In genomic region chr16:55691069-55691468, GRCm38 (mm10) we compare ENCODE assay signal across 21 mouse cellular contexts.
A peak's percentile ranks its signal among the peaks of the same experiment; 100 is the strongest.
DNase-seq lines count a peak whose midpoint lies in the region; ATAC-seq and TF ChIP-seq lines count a peak whose summit lies in the region.
"Had no signal": no experiment of that assay in that cellular context is flagged by ENCODE, and none has a peak within 500 bp of the region (broad histone marks: within the 10 kb centered on the region; RNA-seq: fewer than 3 reads in every experiment).

No protein-coding gene starts in this region.

- 28% methylated on average over 2 of the region's 2 CpGs for WGBS in liver, embryonic 14.5 days (ENCODE audit: insufficient replicate concordance)
- 59% methylated on average over 2 of the region's 2 CpGs for WGBS in liver, embryonic 11.5 days

- no peaks in the 10 kb centered on the region for H3K36me3 ChIP-seq in liver, embryonic 14.5 days (replicated peaks; ENCODE audit: control insufficient read depth, insufficient read depth, low read depth)
- no peaks in the 10 kb centered on the region for H3K36me3 ChIP-seq in liver, embryonic 11.5 days (ENCODE audit: control insufficient read depth, insufficient read depth, low read length)
- no peaks in the 10 kb centered on the region for H3K36me3 ChIP-seq in CH12.LX (replicated peaks in 1 of 2; ENCODE audit: control insufficient read depth in 1 of 2, insufficient read depth in 1 of 2, low read length in 1 of 2)
- H3K36me3 ChIP-seq: forebrain, embryonic 15.5 days; hindbrain, embryonic 10.5 days; limb, embryonic 15.5 days; midbrain, embryonic 10.5 days had no signal

- no peak for TF ChIP-seq CTCF in liver, embryonic 14.5 days (IDR thresholded peaks at IDR 0.05; ENCODE audit: low read depth)
- no peak for TF ChIP-seq CTCF in CH12.LX (conservative IDR thresholded peaks at IDR 0.05 in 1 of 2, IDR thresholded peaks at IDR 0.05 in 1 of 2; ENCODE audit: low read depth in 2 of 2, low read length in 2 of 2)

- DNase-seq in liver, embryonic 14.5 days (ENCODE audit: low read depth in 3 of 3, low spot score in 3 of 3): peak in 2 of 3 experiments; percentile 4 to 9
- no peak for DNase-seq in liver, embryonic 11.5 days (ENCODE audit: low spot score)
- peak; percentile 57 for DNase-seq in CH12.LX (ENCODE audit: extremely low read depth)
- peak; percentile 31 for DNase-seq in induced T-regulatory cell, adult 2 months (ENCODE audit: low read depth)
- no peak for DNase-seq in gastrocnemius, postnatal 14 days
- no peak for DNase-seq in right cerebral cortex, adult 18-20 months
- no peak for DNase-seq in adrenal gland, postnatal 36 days
- DNase-seq: adrenal gland, adult 8-10 months; cerebellum, adult 11 months; cerebellum, postnatal 14 days; embryo, embryonic 11 days; gastrocnemius, postnatal 36 days; kidney, adult 18-20 months; kidney, postnatal 14 days; thymus, adult 2 months had no signal

- H3K27ac ChIP-seq in liver, embryonic 14.5 days: no peak overlapping the region
- H3K27ac ChIP-seq in liver, embryonic 11.5 days (ENCODE audit: low read depth, low read length): no peak overlapping the region
- H3K27ac ChIP-seq in CH12.LX (ENCODE audit: insufficient read depth, low read depth): no peak overlapping the region
- H3K27ac ChIP-seq: forebrain, embryonic 15.5 days; hindbrain, embryonic 10.5 days; layer of hippocampus, adult 2 months; limb, embryonic 15.5 days; midbrain, embryonic 10.5 days had no signal

- no peak overlapping the region for H3K9ac ChIP-seq in liver, embryonic 14.5 days (replicated peaks)
- no peak overlapping the region for H3K9ac ChIP-seq in liver, embryonic 11.5 days (ENCODE audit: low read depth, low read length)
- no peak overlapping the region for H3K9ac ChIP-seq in CH12.LX (ENCODE audit: insufficient read depth, low read depth)
- H3K9ac ChIP-seq: forebrain, embryonic 15.5 days; limb, embryonic 15.5 days had no signal

- H3K4me3 ChIP-seq in liver, embryonic 14.5 days (ENCODE audit: insufficient read depth in 1 of 2, low read depth in 2 of 2, low read length in 2 of 2): no peak overlapping the region
- H3K4me3 ChIP-seq in liver, embryonic 11.5 days (ENCODE audit: low read depth, low read length): no peak overlapping the region
- H3K4me3 ChIP-seq in CH12.LX (replicated peaks in 1 of 3; ENCODE audit: low read depth in 2 of 3, low read length in 2 of 3, poor library complexity in 1 of 3): no peak overlapping the region
- H3K4me3 ChIP-seq: forebrain, embryonic 15.5 days; hindbrain, embryonic 10.5 days; layer of hippocampus, adult 2 months; limb, embryonic 15.5 days; midbrain, embryonic 10.5 days had no signal

- TF ChIP-seq EP300 in liver, embryonic 14.5 days (IDR thresholded peaks at IDR 0.05; ENCODE audit: low read depth): no peak
- peak; percentile 31; the same call in 1 of the 2 replicates for TF ChIP-seq EP300 in CH12.LX (IDR thresholded peaks at IDR 0.05; ENCODE audit: low read length)

- no peak overlapping the region for H3K4me2 ChIP-seq in liver, embryonic 14.5 days (ENCODE audit: low read depth)
- H3K4me2 ChIP-seq in liver, embryonic 11.5 days: no peak overlapping the region
- H3K4me2 ChIP-seq in CH12.LX (ENCODE audit: insufficient read depth, low read depth, poor library complexity, severe bottlenecking): no peak overlapping the region
- H3K4me2 ChIP-seq: forebrain, embryonic 15.5 days; limb, embryonic 15.5 days had no signal

- no peaks in the 10 kb centered on the region for H3K9me3 ChIP-seq in liver, embryonic 14.5 days (ENCODE audit: control insufficient read depth, low read length)
- no peaks in the 10 kb centered on the region for H3K9me3 ChIP-seq in liver, embryonic 11.5 days (ENCODE audit: control insufficient read depth, low read length)
- no peaks in the 10 kb centered on the region for H3K9me3 ChIP-seq in CH12.LX (replicated peaks; ENCODE audit: low read length)
- H3K9me3 ChIP-seq: forebrain, embryonic 15.5 days; hindbrain, embryonic 10.5 days; limb, embryonic 15.5 days; midbrain, embryonic 10.5 days had no signal

- H3K27me3 ChIP-seq in liver, embryonic 14.5 days (ENCODE audit: control insufficient read depth, insufficient read depth, low read length): no peaks in the 10 kb centered on the region
- H3K27me3 ChIP-seq in liver, embryonic 11.5 days (replicated peaks; ENCODE audit: control insufficient read depth, insufficient read depth, low read length): no peaks in the 10 kb centered on the region
- no peaks in the 10 kb centered on the region for H3K27me3 ChIP-seq in CH12.LX (replicated peaks)
- H3K27me3 ChIP-seq: forebrain, embryonic 15.5 days; limb, embryonic 15.5 days had no signal

- no peak for ATAC-seq in liver, embryonic 14.5 days (ENCODE audit: insufficient read depth)
- ATAC-seq in liver, embryonic 11.5 days (replicated peaks; ENCODE audit: low FRiP score): no peak
- peak; percentile 100 for ATAC-seq in neutrophil, adult 5-6 weeks (ENCODE audit: extremely low read depth, insufficient number of reproducible peaks, low FRiP score, poor library complexity, severe bottlenecking)
- ATAC-seq: forebrain, embryonic 15.5 days had no signal

- H3K4me1 ChIP-seq in liver, embryonic 14.5 days (replicated peaks; ENCODE audit: control insufficient read depth in 2 of 2, insufficient read depth in 2 of 2, low read length in 1 of 2): no peaks in the 10 kb centered on the region
- no peaks in the 10 kb centered on the region for H3K4me1 ChIP-seq in liver, embryonic 11.5 days (replicated peaks; ENCODE audit: control insufficient read depth, insufficient read depth, low read length)
- H3K4me1 ChIP-seq in CH12.LX (ENCODE audit: control insufficient read depth in 1 of 2, insufficient read depth in 2 of 2): peaks cover 5 to 14% of the 10 kb centered on the region in 2 experiments; a peak in 3 of 4 replicates
- H3K4me1 ChIP-seq: forebrain, embryonic 15.5 days; hindbrain, embryonic 10.5 days; limb, embryonic 15.5 days; midbrain, embryonic 10.5 days had no signal

- intact Hi-C loops in gastrocnemius, postnatal 14 days (cut with DNase I; ENCODE audit: low total_unique reads): no loop called here

- TF ChIP-seq POLR2A in CH12.LX (IDR thresholded peaks at IDR 0.05; ENCODE audit: low read depth, low read length): no peak

- in situ Hi-C loops in CH12.LX (cut with MboI; ENCODE audit: low pct_ligation_motif_present, low pct_unique_long_range_greater_than_20kb, low sequenced_read_pairs): no loop called here

- no peak for TF ChIP-seq RAD21 in CH12.LX (IDR thresholded peaks at IDR 0.05; ENCODE audit: low read depth, low read length)

- H3K79me2 ChIP-seq in CH12.LX (replicated peaks; ENCODE audit: control insufficient read depth, extremely low read depth, insufficient read depth, poor library complexity, severe bottlenecking): no peaks in the 10 kb centered on the region

- dilution Hi-C loops in CH12.LX (cut with MboI; ENCODE audit: extremely low pct_ligation_motif_present, extremely low pct_unique_long_range_greater_than_20kb, low sequenced_read_pairs): no loop called here

TF ChIP-seq in CH12.LX, 34 proteins besides CTCF, POLR2A, EP300 and RAD21:
- no peak; the same call in 1 of the 2 replicates for TF ChIP-seq HCFC1 (IDR thresholded peaks at IDR 0.05; ENCODE audit: low read depth, low read length)
- no peak for TF ChIP-seq MAX (IDR thresholded peaks at IDR 0.05; ENCODE audit: low read length)
- no peak for TF ChIP-seq MEF2A (IDR thresholded peaks at IDR 0.05; ENCODE audit: borderline replicate concordance, low read depth, low read length)
- TF ChIP-seq USF1 (IDR thresholded peaks at IDR 0.05; ENCODE audit: low read depth, low read length): no peak
- TF ChIP-seq MAZ (IDR thresholded peaks at IDR 0.05; ENCODE audit: low read depth, low read length): no peak
- no peak for TF ChIP-seq CHD1 (IDR thresholded peaks at IDR 0.05; ENCODE audit: low read depth, low read length)
- no peak for TF ChIP-seq CHD2 (IDR thresholded peaks at IDR 0.05; ENCODE audit: low read length)
- peak; percentile 62 for TF ChIP-seq ETS1 (conservative IDR thresholded peaks at IDR 0.05; ENCODE audit: low read depth, low read length)
- no peak for TF ChIP-seq GABPA (IDR thresholded peaks at IDR 0.05; ENCODE audit: insufficient replicate concordance, low read depth, low read length)
- TF ChIP-seq E2F4 (IDR thresholded peaks at IDR 0.05; ENCODE audit: insufficient replicate concordance, low read depth, low read length): no peak
- TF ChIP-seq ELF1 (IDR thresholded peaks at IDR 0.05; ENCODE audit: low read depth, low read length): peak; percentile 58; the same call in 1 of the 2 replicates
- TF ChIP-seq TBP (conservative IDR thresholded peaks at IDR 0.05; ENCODE audit: low read depth, low read length): no peak
- no peak for TF ChIP-seq MXI1 (IDR thresholded peaks at IDR 0.05; ENCODE audit: low read depth, low read length)
- TF ChIP-seq TCF12 (IDR thresholded peaks at IDR 0.05; ENCODE audit: low read depth, low read length): no peak
- TF ChIP-seq POLR2AphosphoS2 (IDR thresholded peaks at IDR 0.05; ENCODE audit: low read depth, low read length): no peak
- peak; percentile 43; the same call in 1 of the 2 replicates for TF ChIP-seq IRF4 (IDR thresholded peaks at IDR 0.05; ENCODE audit: low read depth, low read length)
- TF ChIP-seq KAT2A (IDR thresholded peaks at IDR 0.05; ENCODE audit: insufficient replicate concordance, low read length): no peak
- TF ChIP-seq SMC3 (IDR thresholded peaks at IDR 0.05; ENCODE audit: low read depth, low read length): no peak
- TF ChIP-seq MYC (IDR thresholded peaks at IDR 0.05; ENCODE audit: low read depth, low read length): no peak
- TF ChIP-seq JUND (conservative IDR thresholded peaks at IDR 0.05; ENCODE audit: low read depth, low read length): no peak

Comparison
In these comparisons a context has a peak if more than half of its experiments do, and no peak if none do; other contexts are left out.
1. DNase-seq: peak in liver, embryonic 14.5 days (2 of 3), CH12.LX (single experiment) and induced T-regulatory cell, adult 2 months (single experiment); none in liver, embryonic 11.5 days (single experiment), gastrocnemius, postnatal 14 days (single experiment), right cerebral cortex, adult 18-20 months (single experiment) and adrenal gland, postnatal 36 days (0 of 2).